Mouse (Mus musculus) kidney, embryonic 14.5 days (tissue): Measurements from ENCODE around the gene Alg12. TPM values are rescaled to one million over a fixed set of nuclear protein-coding genes. Genes with fewer than 3 reads are reported as not detected.
A peak's percentile ranks its signal among the peaks of the same experiment; 100 is the strongest.

Experiments
- ATAC-seq: fragments of 200-750 bp; cut with Nextera tagmentation; 2 replicates; pipeline ENCODE4 v1.8.0; 2017; ENCODE audit warnings: moderate number of reproducible peaks, mild to moderate bottlenecking, moderate TSS enrichment, moderate library complexity; ENCODE audit not compliant: low FRiP score, low TSS enrichment
- H3K27ac ChIP-seq: fragments of 300-500 bp; sonication (generic); 2 replicates; pipeline ENCODE4 v1.5.1; 2014; ENCODE audit warnings: low read depth, mild to moderate bottlenecking, low read length, moderate library complexity, mixed read lengths
- H3K27me3 ChIP-seq: fragments of 300-500 bp; sonication (generic); 2 replicates; pipeline ENCODE4 v1.6.1; 2014; ENCODE audit warnings: mild to moderate bottlenecking, low read length; ENCODE audit not compliant: control insufficient read depth, insufficient read depth
- H3K36me3 ChIP-seq: fragments of 300-500 bp; sonication (generic); 2 replicates; pipeline ENCODE4 v1.6.1; 2014; ENCODE audit warnings: low read length, mixed read lengths; ENCODE audit not compliant: control insufficient read depth, insufficient read depth
- H3K4me1 ChIP-seq: fragments of 300-500 bp; sonication (generic); 2 replicates; pipeline ENCODE4 v1.6.1; 2014; ENCODE audit warnings: low read length, mixed read lengths; ENCODE audit not compliant: control insufficient read depth, insufficient read depth
- H3K4me2 ChIP-seq: fragments of 300-500 bp; sonication (generic); replicated peaks from 2 replicates; pipeline ENCODE4 v1.6.1; 2014; ENCODE audit warnings: low read depth, mild to moderate bottlenecking, low read length
- H3K4me3 ChIP-seq: fragments of 300-500 bp; sonication (generic); 2 replicates; pipeline ENCODE4 v1.5.1; 2014; ENCODE audit warnings: mild to moderate bottlenecking, low read length
- H3K9ac ChIP-seq: fragments of 300-500 bp; sonication (generic); 2 replicates; pipeline ENCODE4 v1.6.1; 2014; ENCODE audit warnings: low read depth, mild to moderate bottlenecking, low read length, moderate library complexity
- H3K9me3 ChIP-seq: fragments of 300-500 bp; sonication (generic); 2 replicates; pipeline ENCODE4 v1.6.1; 2016; ENCODE audit warnings: low read length; ENCODE audit not compliant: control insufficient read depth
- WGBS: fragments of 180-500 bp; shearing (Covaris S2); extraction: QIAGEN DNeasy Blood & Tissue Kit; methylation state at CpG from one replicate; pipeline ENCODE4 v1.1.7; 2014; 5-methylcytosine and 5-hydroxymethylcytosine counted together
- polyA plus RNA-seq: library from polyadenylated mRNA; unstranded; fragments of >200 nt; fragmentation: Nextera tagmentation; extraction: Ambion mirVana; gene quantifications from 2 replicates; pipeline ENCODE4 v1.2.1, GENCODE M21; 2014

Alg12 gene
- polyA plus RNA-seq, 1 experiment from 2014 or later = 13.7 TPM

- Histone ChIP-seq H3K4me3 (no peak overlapping the region), H3K27ac (no peak overlapping the region), H3K9me3 (no peaks in the 10 kb centered on the region), H3K4me2 (no peak overlapping the region), H3K27me3 (no peaks in the 10 kb centered on the region), H3K9ac (no peak overlapping the region), H3K36me3 (no peaks in the 10 kb centered on the region), H3K4me1 (peaks cover 19% of the 10 kb centered on the region)
- WGBS = 85% methylated on average over 5 of the region's 5 CpGs
- no peak for ATAC-seq
These were observed 37.5 kb upstream of the Alg12 start for GRCm38 (mm10) chr15:88856613-88857012.

DNA sequence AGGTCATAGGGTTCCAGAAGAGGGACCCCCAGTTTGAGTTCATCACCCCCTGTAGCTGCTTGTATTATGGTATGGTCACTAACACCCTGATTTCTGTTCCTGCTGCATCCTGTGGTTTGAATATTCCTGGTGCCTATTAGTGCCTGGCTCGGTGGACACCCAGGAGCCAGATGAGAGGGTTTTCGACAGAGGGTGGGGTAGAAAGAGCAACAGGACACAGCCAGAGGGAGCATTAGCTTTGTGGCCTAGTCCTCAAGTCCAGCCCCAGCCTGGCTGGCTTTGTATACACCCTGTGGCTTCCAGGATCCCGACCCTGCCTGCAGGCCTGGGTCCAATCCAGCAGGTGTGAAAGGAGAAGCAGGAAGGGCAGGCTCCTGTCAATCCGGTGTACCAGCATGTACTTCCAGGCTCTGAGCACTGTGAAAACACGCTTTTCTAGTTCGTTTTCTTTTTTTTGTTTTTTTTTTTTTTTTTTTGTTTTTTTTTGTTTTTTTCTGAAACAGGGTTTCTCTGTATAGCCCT is 36.8 kb upstream of the Alg12 start:
- no peaks in the 10 kb centered on the region for H3K27me3 ChIP-seq
- no peak overlapping the region for H3K27ac ChIP-seq
- no peak overlapping the region for H3K4me2 ChIP-seq
- no peak for ATAC-seq
- H3K4me3 ChIP-seq = no peak overlapping the region
- 73% methylated on average over 6 of the region's 6 CpGs for WGBS
- no peaks in the 10 kb centered on the region for H3K9me3 ChIP-seq
- H3K4me1 ChIP-seq = peaks cover 25% of the 10 kb centered on the region
- no peaks in the 10 kb centered on the region for H3K36me3 ChIP-seq
- no peak overlapping the region for H3K9ac ChIP-seq

DNA sequence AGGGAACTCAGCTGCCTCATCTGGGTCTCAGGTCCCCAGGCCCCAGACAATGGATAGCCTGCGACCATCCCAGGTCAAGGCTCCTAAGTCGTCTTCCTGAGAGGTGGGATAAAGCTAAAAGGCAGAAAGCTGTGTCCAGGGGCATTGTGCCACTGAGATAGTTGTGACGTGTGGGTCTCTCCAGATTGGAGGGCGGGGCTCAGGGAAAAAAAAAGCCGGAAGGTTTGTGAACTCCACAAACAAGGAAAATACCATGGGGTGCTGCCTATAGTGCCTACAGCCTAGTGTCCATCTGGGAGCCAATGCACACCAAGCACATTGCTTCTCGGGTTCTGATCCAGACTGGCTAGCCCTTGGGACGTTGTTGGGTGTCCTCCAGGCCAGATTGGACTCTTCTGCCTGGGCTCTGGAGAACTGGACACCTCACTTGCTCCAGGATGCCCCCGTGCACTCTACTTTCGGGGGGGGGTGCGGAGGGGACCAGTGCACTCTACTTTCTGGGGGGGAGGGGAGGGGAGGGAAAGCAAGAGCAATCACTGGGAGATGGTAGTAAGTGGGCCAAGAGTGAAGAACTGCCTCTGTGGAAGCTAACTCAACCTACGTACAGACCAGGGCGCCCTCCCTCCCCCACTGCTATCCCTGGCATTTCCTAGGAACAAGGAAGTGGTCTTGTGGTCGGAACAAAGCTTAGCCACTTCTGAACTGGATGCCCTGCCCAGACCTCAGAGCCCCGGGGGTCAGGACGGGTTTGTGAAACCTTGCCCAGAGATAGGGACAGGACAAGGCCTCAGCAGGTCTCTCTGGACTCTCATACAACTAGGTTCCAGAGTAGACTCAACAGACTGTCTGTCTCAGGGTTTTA is 36.1 kb upstream of the Alg12 start:
- H3K4me3 ChIP-seq = no peak overlapping the region
- no peak overlapping the region for H3K4me2 ChIP-seq
- no peaks in the 10 kb centered on the region for H3K27me3 ChIP-seq
- H3K27ac ChIP-seq = 0 out of 2 replicates have a peak overlapping the region, but pooled peaks have one; percentile 11
- H3K9me3 ChIP-seq = no peaks in the 10 kb centered on the region
- ATAC-seq = no peak
- 75% methylated on average over 15 of the region's 15 CpGs for WGBS
- H3K4me1 ChIP-seq = peaks cover 29% of the 10 kb centered on the region
- no peaks in the 10 kb centered on the region for H3K36me3 ChIP-seq
- H3K9ac ChIP-seq = peak overlapping the region; percentile 28; the same call in 1 of the 2 replicates

GRCm38 (mm10) chr15:88854119-88854968 is 35.2 kb upstream of the Alg12 start:
- peaks cover 29% of the 10 kb centered on the region for H3K4me1 ChIP-seq
- H3K4me2 ChIP-seq = no peak overlapping the region
- H3K27me3 ChIP-seq = no peaks in the 10 kb centered on the region
- no peak; the same call in 1 of the 2 replicates for ATAC-seq
- H3K27ac ChIP-seq = 0 out of 2 replicates have a peak overlapping the region, but pooled peaks have one; percentile 11
- no peaks in the 10 kb centered on the region for H3K9me3 ChIP-seq
- no peak overlapping the region for H3K4me3 ChIP-seq
- H3K9ac ChIP-seq = peak overlapping the region; percentile 28; the same call in 1 of the 2 replicates
- 47% methylated on average over 6 of the region's 6 CpGs for WGBS
- no peaks in the 10 kb centered on the region for H3K36me3 ChIP-seq

DNA sequence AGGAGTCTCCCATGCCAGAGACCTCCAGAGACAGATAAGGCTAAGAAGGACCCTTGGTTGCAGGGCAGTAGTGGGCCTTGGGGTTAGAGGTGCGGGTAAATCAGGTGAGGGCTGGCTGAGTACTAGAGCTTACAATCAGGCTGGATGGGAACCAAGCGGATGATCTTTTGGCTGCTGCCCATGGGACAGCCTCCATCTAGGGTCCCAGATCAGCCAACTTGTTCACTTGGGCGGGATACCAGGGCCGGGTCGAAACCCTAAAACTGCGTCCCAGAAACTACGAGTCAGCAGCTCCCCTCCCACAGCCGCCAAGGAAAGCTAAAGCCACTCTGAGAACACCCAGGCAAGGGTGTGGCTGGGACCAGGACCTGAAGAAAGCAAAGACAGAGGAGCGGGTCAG is 34.0 kb upstream of the Alg12 start:
- H3K4me1 ChIP-seq = peaks cover 29% of the 10 kb centered on the region
- H3K27ac ChIP-seq = no peak overlapping the region
- H3K9me3 ChIP-seq = no peaks in the 10 kb centered on the region
- no peak overlapping the region for H3K4me2 ChIP-seq
- no peak for ATAC-seq
- no peaks in the 10 kb centered on the region for H3K27me3 ChIP-seq
- no peak overlapping the region for H3K4me3 ChIP-seq
- H3K36me3 ChIP-seq = no peaks in the 10 kb centered on the region
- no peak overlapping the region for H3K9ac ChIP-seq
- WGBS = 81% methylated on average over 9 of the region's 9 CpGs

- H3K4me3 ChIP-seq = no peak overlapping the region
- ATAC-seq = peak; percentile 68
- peaks cover 29% of the 10 kb centered on the region for H3K4me1 ChIP-seq
- H3K27ac ChIP-seq = peak overlapping the region; percentile 48
- H3K27me3 ChIP-seq = no peaks in the 10 kb centered on the region
- no peak overlapping the region for H3K4me2 ChIP-seq
- no peaks in the 10 kb centered on the region for H3K9me3 ChIP-seq
- H3K9ac ChIP-seq = no peak overlapping the region
- WGBS = 59% methylated on average over 10 of the region's 10 CpGs
- H3K36me3 ChIP-seq = no peaks in the 10 kb centered on the region
These were observed 32.5 kb upstream of the Alg12 start for GRCm38 (mm10) chr15:88851507-88852149.

- 45% methylated on average over 3 of the region's 3 CpGs for WGBS
- peak; percentile 28; the same call in 1 of the 2 replicates for ATAC-seq
- Histone ChIP-seq H3K27ac (peak overlapping the region; percentile 48), H3K9ac (no peak overlapping the region), H3K4me3 (no peak overlapping the region), H3K36me3 (no peaks in the 10 kb centered on the region), H3K4me2 (no peak overlapping the region), H3K9me3 (no peaks in the 10 kb centered on the region), H3K4me1 (peaks cover 29% of the 10 kb centered on the region), H3K27me3 (no peaks in the 10 kb centered on the region)
These were observed 32.0 kb upstream of the Alg12 start for GRCm38 (mm10) chr15:88851076-88851475.

- ATAC-seq = no peak; the same call in 1 of the 2 replicates
- no peak overlapping the region for H3K27ac ChIP-seq
- H3K4me1 ChIP-seq = peaks cover 28% of the 10 kb centered on the region
- 74% methylated on average over 10 of the region's 10 CpGs for WGBS
- H3K27me3 ChIP-seq = no peaks in the 10 kb centered on the region
- no peak overlapping the region for H3K9ac ChIP-seq
- no peak overlapping the region for H3K4me3 ChIP-seq
- no peaks in the 10 kb centered on the region for H3K36me3 ChIP-seq
- no peaks in the 10 kb centered on the region for H3K9me3 ChIP-seq
- no peak overlapping the region for H3K4me2 ChIP-seq
These were observed 31.2 kb upstream of the Alg12 start for GRCm38 (mm10) chr15:88850146-88850826.
